Mouse (Mus musculus) lung, postnatal 0 days (tissue): Measurements from ENCODE around the gene Myo18b. TPM values are rescaled to one million over a fixed set of nuclear protein-coding genes. Genes with fewer than 3 reads are reported as not detected.

Source experiments
- ATAC-seq: fragments of 200-750 bp; cut with Nextera tagmentation; 2 replicates; pipeline ENCODE4 v1.8.0; 2017; ENCODE audit warnings: moderate library complexity
- DNase-seq: peaks from one replicate; pipeline ENCODE4 v3.0.0-alpha.2; 2016; ENCODE audit warnings: low spot score
- H3K27ac ChIP-seq: fragments of 300-500 bp; sonication (generic); 2 replicates; pipeline ENCODE4 v1.5.1; 2014; ENCODE audit warnings: antibody characterized with exemption, mild to moderate bottlenecking, low read length, mixed read lengths
- H3K27me3 ChIP-seq: fragments of 300-500 bp; sonication (generic); replicated peaks from 2 replicates; pipeline ENCODE4 v1.6.1; 2014; ENCODE audit warnings: low read length, mixed read lengths; ENCODE audit not compliant: insufficient read depth
- H3K36me3 ChIP-seq: fragments of 300-500 bp; sonication (generic); 2 replicates; pipeline ENCODE4 v1.6.1; 2014; ENCODE audit warnings: low read length, mixed read lengths; ENCODE audit not compliant: insufficient read depth
- H3K4me1 ChIP-seq: fragments of 300-500 bp; sonication (generic); 2 replicates; pipeline ENCODE4 v1.6.1; 2014; ENCODE audit warnings: antibody characterized with exemption, low read depth, low read length, mixed read lengths; ENCODE audit not compliant: insufficient read depth
- H3K4me2 ChIP-seq: fragments of 300-500 bp; sonication (generic); replicated peaks from 2 replicates; pipeline ENCODE4 v1.6.1; 2014; ENCODE audit warnings: low read depth, mild to moderate bottlenecking, low read length, moderate library complexity, mixed read lengths
- H3K4me3 ChIP-seq: fragments of 300-500 bp; sonication (generic); 2 replicates; pipeline ENCODE4 v1.5.1; 2014; ENCODE audit warnings: low read depth, low read length
- H3K9ac ChIP-seq: fragments of 300-500 bp; sonication (generic); replicated peaks from 2 replicates; pipeline ENCODE4 v1.6.1; 2014; ENCODE audit warnings: low read depth, mild to moderate bottlenecking
- H3K9me3 ChIP-seq: fragments of 300-500 bp; sonication (generic); 2 replicates; pipeline ENCODE4 v1.6.1; 2016; ENCODE audit warnings: low read length, mixed read lengths
- CTCF ChIP-seq: IDR thresholded peaks from 2 replicates; pipeline ENCODE4 v1.5.1; 2016; ENCODE audit warnings: antibody characterized with exemption, mild to moderate bottlenecking
- EP300 ChIP-seq: IDR thresholded peaks from 2 replicates; pipeline ENCODE4 v1.6.1; 2016; ENCODE audit warnings: antibody characterized with exemption, mild to moderate bottlenecking, control low read depth
- WGBS: fragments of 180-500 bp; shearing (Covaris S2); extraction: QIAGEN DNeasy Blood & Tissue Kit; methylation state at CpG from one replicate; pipeline ENCODE4 v1.1.7; 2014; 5-methylcytosine and 5-hydroxymethylcytosine counted together
- polyA plus RNA-seq: library from polyadenylated mRNA; unstranded; fragments of >200 nt; fragmentation: Nextera tagmentation; extraction: Ambion mirVana; gene quantifications from 2 replicates; pipeline ENCODE4 v1.2.1, GENCODE M21; 2015

Myo18b gene
- polyA plus RNA-seq, 1 experiment from 2014 or later = 0.13 TPM

DNA sequence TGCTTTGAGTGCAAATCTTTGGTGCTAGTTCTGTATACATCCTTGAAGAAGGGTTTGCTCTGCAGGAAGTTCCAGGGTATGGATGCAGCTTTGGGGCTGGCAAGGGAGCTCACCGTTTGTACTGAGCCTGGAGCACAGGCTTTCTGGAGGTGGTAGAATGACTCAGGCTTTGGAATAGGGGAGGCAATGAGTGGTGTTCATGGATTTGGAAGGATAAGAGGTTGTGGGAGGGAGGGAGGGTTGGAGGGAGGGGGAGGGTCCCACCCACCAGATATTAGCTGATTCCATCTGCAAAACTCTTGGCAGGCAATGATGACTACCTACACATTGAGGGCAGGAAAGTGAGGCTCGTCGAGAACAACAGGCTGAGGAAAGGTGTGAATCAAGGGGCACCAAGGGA is 195.4 kb downstream of the Myo18b start:
- no peak for ATAC-seq
- no peaks in the 10 kb centered on the region for H3K27me3 ChIP-seq

DNA sequence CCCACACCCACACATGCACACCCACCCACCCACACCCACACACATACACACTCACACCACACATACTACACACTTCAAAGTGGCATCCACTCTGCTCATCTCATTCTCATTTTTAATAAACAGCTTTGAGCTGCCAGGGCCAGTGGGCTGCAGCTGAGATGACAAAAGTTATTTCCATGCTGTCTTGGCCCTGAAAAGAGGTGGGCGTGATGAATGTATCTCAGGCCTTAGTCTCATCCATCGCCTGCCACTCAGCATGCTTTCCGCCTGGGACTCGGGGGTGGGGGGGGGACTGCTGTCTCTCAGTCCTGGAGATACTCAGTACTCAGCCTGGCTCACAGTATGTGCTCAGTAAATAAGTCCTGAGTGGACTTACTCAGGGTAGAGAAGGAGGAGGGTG is 199.5 kb downstream of the Myo18b start:
- ATAC-seq = no peak
- Histone ChIP-seq H3K9me3 (no peaks in the 10 kb centered on the region), H3K4me1 (no peaks in the 10 kb centered on the region), H3K4me3 (no peak overlapping the region), H3K27ac (no peak overlapping the region), H3K9ac (no peak overlapping the region), H3K27me3 (no peaks in the 10 kb centered on the region), H3K36me3 (no peaks in the 10 kb centered on the region), H3K4me2 (no peak overlapping the region)
- no peak for TF ChIP-seq EP300
- no peak for TF ChIP-seq CTCF
- no peak for DNase-seq
- WGBS = 38% methylated on average over 4 of the region's 4 CpGs

More for the DNA sequence above, 195.4 kb downstream of the Myo18b start:
- Histone ChIP-seq H3K27ac (no peak overlapping the region), H3K4me3 (no peak overlapping the region), H3K4me1 (no peaks in the 10 kb centered on the region), H3K36me3 (no peaks in the 10 kb centered on the region), H3K9me3 (no peaks in the 10 kb centered on the region), H3K9ac (no peak overlapping the region), H3K4me2 (no peak overlapping the region)
- 46% methylated on average over 3 of the region's 3 CpGs for WGBS
- TF ChIP-seq CTCF (no peak), EP300 (no peak)
- no peak for DNase-seq

DNA sequence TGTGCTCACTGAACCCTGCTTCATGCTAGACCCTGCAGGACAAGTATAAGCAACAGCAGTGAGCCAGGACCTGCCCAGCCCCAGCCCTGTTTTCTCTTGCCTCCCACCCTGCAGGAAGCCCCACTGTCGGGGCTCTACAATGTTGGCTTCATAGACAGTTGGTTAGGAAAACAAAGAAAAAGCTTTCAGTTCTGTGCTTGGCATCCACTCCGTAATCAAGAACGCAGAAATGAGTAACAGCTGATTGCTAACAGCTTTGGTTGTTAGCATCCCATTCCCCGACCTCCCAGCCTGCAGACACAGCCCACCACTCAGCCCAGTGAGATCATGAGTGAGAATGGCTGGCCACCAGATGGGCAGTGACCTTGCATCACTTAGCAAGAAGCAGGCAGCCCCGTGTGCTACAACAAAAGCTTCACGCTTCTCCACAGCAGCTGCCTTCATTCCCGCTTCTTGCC is 200.9 kb downstream of the Myo18b start:
- no peaks in the 10 kb centered on the region for H3K27me3 ChIP-seq
- no peak overlapping the region for H3K4me3 ChIP-seq
- DNase-seq (peak; percentile 15), ATAC-seq (peak; percentile 14; the same call in 1 of the 2 replicates)
- H3K36me3 ChIP-seq = no peaks in the 10 kb centered on the region
- no peak overlapping the region for H3K4me2 ChIP-seq
- no peak overlapping the region for H3K27ac ChIP-seq
- no peaks in the 10 kb centered on the region for H3K9me3 ChIP-seq
- TF ChIP-seq EP300 (no peak), CTCF (no peak)
- WGBS = 41% methylated on average over 7 of the region's 7 CpGs
- H3K9ac ChIP-seq = no peak overlapping the region
- H3K4me1 ChIP-seq = no peaks in the 10 kb centered on the region

DNA sequence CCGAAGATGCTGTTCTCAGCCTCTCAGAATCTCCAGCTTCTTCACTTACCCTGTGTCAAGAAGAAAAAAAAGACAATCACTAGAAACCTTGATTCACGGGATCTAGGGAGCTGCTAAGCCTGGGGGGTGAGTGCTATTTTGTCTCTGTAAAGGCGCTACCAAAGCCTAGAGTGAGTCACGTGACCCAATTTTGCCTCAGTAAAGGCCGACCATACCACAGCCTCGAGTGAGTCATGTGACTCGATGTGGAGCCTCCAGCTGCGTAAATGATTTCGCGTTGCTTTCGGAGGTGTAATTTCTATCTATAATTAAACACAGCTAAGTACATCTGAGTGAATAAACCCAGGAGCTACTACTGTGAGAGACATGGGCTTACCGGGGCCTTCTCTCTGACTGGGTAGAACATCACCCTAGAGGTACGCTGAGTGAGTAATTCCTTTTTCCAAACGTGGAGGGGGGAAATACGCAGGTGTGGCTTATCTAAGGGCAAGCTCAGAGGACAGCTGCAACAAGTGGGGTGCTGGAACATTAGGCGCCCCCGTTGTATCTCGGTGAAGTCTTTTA is 202.8 kb downstream of the Myo18b start:
- WGBS = 73% methylated on average over 18 of the region's 18 CpGs
- no peaks in the 10 kb centered on the region for H3K36me3 ChIP-seq
- H3K4me1 ChIP-seq = no peaks in the 10 kb centered on the region
- DNase-seq (no peak), ATAC-seq (no peak)
- H3K27ac ChIP-seq = no peak overlapping the region
- H3K4me2 ChIP-seq = no peak overlapping the region
- no peak overlapping the region for H3K9ac ChIP-seq
- H3K4me3 ChIP-seq = no peak overlapping the region
- no peak for TF ChIP-seq EP300
- TF ChIP-seq CTCF = no peak
- no peaks in the 10 kb centered on the region for H3K27me3 ChIP-seq
- no peaks in the 10 kb centered on the region for H3K9me3 ChIP-seq

DNA sequence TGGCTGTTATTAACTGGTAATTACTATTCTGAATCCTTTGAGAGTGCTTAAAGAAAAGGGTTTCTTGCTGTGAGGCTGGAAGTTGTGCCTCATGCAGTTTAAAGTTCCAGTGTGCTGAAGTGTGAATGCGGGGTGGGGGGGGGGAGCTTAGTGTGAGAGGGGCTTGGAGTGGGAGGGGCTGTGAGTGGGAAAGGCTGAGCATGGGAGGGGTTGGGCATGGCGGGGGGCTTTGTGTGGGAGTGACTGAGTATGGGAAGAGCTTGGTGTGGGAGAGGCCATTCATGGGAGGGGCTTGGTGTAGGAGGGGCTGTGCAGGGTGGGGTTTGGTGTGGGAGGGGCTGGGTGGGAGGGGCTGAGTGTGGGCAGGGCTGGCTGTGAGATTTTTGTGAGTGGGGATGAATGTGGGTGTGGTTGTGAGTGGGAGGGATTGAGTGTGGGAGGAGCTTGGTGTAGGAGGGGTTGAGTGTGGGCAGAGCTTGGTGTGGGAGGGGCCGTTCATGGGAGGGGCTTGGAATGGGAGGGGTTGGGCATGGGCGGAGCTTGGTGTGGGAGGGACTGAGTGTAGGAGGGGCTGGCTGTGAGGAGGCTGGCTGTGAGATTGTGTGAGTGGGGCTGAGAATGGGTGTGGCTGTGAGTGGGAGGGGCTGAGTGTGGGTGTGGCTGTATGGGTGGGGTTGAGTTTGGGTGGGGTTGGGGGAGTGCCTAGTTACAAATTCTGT is 208.9 kb downstream of the Myo18b start:
- Histone ChIP-seq H3K36me3 (no peaks in the 10 kb centered on the region), H3K4me1 (no peaks in the 10 kb centered on the region), H3K27ac (no peak overlapping the region), H3K27me3 (no peaks in the 10 kb centered on the region), H3K9ac (no peak overlapping the region), H3K4me3 (no peak overlapping the region), H3K4me2 (no peak overlapping the region), H3K9me3 (no peaks in the 10 kb centered on the region)
- ATAC-seq (no peak), DNase-seq (no peak)
- TF ChIP-seq EP300 = no peak
- TF ChIP-seq CTCF = no peak
- WGBS = 64% methylated on average over 4 of the region's 4 CpGs

DNA sequence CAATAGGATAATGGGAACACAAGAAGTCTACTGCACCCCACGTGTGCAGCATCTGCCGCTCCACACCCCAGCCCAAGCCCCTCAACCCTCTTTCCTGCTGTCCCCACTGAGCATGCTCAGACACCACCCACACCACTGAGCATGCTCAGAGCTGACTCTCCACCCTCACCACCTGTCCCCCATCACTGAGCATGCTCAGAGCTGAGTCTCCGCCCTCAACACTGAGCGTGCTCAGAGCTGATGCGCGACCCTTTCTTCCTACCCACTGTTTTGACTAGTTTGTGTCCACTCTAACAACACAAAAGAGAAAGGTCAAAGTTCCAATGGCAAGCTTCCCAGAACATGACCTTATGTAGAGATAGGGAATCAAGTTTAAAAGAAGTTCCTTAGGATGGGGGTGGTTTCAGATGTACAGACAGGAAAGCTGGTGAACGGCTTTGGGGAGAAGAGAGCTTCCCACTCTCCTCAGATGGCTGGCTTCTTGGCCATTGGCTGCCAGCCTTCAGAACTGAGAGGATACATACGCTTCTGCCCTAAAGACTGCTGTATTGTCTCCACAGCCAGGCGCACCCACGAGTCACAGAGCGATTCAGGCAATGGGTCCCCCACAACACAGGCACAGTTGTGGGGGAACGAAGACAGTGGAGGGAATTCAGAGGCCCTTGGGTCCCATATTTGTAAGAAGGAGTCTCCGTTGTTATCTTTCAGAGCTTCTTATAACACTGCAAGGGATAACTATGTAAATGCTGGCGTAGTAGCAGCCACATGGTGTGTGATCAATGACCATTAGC is 209.7 kb downstream of the Myo18b start:
- TF ChIP-seq EP300 (no peak), CTCF (no peak)
- no peak for DNase-seq
- Histone ChIP-seq H3K4me2 (no peak overlapping the region), H3K36me3 (no peaks in the 10 kb centered on the region), H3K4me3 (no peak overlapping the region), H3K9me3 (no peaks in the 10 kb centered on the region), H3K9ac (no peak overlapping the region), H3K27me3 (no peaks in the 10 kb centered on the region), H3K4me1 (no peaks in the 10 kb centered on the region), H3K27ac (no peak overlapping the region)
- no peak for ATAC-seq
- whole genome bisulfite sequencing = 79% methylated on average over 14 of the region's 14 CpGs
